Mouse (Mus musculus): Measurements from ENCODE around the gene Mfsd9.
A peak's percentile ranks its signal among the peaks of the same experiment; 100 is the strongest.
"Not testable (repeated sequence)": the region's sequence is repeated elsewhere in the genome, so short reads cannot be mapped to it uniquely, and the experiment has no call there.

Mfsd9 gene

GRCm38 (mm10) chr1:40776763-40777162 lies 13.7 kb downstream of the Mfsd9 start:
- no peak for DNase-seq

- DNase-seq = no peak
Observed at GRCm38 (mm10) chr1:40776102-40776501, 14.4 kb downstream of the Mfsd9 start.

DNA sequence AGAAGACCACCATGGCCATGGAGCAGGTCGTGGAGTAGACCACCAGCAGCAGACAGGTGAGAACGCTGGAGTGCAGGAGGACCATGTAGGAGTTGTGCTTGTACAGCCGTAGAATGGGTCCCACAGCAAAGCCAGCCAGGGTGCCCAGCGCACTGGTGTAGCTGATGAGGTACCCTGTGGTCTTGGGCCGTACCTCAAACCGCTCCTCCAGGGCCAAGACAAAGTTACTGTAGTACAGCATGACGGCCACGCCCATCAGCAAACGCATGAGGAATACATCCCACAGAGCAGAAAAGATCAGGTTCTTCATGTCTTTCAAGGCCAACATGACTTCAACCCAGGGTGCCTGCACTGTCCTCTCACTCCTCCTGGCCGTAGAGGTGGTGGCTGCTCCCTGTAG lies 16.4 kb downstream of the Mfsd9 start:
- DNase-seq = no peak

- DNase-seq = no peak
Observed at GRCm38 (mm10) chr1:40773234-40773633, 17.3 kb downstream of the Mfsd9 start.

DNA sequence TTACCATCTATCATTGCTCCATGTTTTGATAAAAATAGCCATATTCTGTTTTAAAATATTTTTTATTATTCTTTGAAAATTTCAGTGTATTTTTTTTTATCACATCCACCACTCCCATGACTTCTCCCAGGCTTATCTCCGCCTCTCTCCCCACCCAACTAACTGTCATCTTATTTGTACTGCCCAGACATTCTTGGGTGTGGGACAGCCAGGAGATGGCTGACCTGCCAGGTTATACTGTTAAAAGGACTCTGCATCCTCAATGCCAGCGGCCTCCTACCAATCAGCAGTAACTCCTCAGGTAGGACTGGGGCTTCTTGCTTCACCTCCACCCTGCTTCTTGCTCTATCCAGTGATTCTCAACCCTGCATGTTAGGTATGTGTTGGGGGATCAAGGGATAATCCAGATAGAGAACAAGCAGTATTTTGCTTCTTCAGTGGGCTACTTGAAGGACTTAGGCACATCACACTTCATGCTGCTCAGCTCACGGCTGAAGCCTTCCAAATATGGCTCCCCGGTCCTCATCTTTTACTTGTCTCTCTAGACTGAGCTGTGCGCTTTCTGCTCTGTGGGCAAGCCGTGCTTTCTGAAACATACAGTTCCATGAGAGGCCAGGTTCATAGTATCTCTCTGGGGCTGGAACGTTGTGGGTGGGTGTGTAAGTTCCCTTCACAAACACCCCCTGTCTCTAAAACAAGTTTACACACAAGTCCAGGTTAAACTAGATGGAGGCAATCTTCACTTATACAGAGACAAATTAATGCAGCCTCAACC lies 19.1 kb downstream of the Mfsd9 start:
- no peak for DNase-seq

- no peak for DNase-seq
Observed at GRCm38 (mm10) chr1:40769331-40769894, 21.1 kb downstream of the Mfsd9 start.

DNA sequence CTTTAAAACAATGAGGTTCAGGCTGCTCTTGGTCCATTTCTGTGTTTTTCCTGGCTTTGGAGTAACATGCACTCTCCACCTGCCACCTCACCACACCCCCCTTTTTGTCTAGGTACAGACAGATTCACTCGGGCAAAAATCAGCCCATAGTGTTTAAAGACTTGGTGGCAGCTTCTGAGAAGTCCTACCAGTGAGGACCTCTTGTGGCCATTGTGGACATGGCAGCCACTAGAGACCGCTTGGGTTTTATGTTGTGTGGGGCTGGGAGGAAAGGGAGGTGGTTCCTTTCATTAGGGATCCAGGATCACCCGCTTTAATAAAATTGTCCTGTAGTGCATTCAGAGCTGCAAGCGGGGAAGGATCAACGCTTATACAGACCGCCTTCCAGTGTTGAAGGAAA lies 21.9 kb downstream of the Mfsd9 start:
- DNase-seq = peak; percentile 9 to 19

GRCm38 (mm10) chr1:40767588-40767987 lies 22.9 kb downstream of the Mfsd9 start:
- DNase-seq = no peak

DNA sequence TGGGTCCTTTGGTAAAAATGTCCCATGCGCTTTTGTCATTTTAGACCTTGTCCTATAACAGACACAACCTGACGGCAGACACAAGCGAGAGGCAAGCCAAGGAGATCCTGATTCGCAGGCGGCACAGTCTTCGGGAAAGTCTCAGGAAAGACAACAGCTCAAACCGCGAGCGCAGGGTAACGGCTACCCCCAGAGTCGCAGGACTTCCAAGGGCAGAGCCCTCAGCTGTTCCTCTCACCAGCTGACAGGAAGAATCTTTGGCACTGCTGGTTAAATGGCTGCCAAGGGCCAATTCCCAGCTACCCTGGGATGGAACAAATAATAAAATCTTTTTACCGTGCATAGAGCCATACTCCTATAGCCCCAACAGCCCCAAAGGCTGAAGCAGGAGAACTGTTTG lies 25.0 kb downstream of the Mfsd9 start:
- no peak for DNase-seq

DNA sequence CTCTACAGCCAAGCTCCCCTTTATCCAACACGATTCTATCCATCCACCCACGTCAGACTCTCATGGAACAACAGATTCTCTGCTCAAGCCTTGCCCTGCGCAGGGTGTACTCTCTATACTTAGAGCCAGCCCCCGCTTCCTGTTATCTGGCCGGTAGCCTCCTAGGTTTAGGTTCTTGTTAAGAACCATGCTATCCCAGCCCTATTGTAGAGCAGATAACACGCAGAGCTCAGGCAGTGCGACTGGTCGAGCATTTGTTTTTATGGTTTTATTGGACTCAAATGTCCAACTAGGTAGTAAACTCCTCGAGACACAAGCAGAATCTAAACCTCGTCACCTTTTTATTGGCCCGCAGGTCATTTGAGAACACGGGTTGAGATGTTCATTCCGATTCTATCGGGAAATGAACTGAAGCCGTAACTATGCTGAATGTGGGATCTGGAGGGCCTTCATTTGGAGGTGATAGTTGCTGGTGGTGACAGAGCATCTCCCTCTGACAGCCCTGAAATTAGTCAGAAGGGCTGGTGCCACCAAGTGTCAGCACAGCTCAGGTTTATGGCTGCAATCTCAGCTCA lies 25.7 kb downstream of the Mfsd9 start:
- no peak for DNase-seq

DNA sequence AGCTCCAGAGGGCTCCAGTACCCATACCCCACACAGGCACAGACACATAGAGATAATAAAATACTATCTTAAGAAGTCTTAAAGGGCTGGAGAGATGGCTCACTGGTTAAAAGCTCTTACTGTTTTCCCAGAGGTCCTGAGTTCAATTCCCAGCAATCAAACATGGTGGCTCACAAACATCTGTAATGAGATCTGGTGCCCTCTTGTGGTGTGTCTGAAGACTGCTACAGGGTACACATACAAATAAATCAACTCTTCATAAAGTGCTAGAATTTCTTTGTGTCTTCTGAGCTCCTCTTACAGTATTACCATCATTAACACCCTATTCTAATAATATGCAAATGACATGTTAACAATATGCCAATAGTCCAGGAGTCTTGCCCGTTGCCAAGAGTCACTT lies 26.4 kb downstream of the Mfsd9 start:
- DNase-seq = no peak

DNA sequence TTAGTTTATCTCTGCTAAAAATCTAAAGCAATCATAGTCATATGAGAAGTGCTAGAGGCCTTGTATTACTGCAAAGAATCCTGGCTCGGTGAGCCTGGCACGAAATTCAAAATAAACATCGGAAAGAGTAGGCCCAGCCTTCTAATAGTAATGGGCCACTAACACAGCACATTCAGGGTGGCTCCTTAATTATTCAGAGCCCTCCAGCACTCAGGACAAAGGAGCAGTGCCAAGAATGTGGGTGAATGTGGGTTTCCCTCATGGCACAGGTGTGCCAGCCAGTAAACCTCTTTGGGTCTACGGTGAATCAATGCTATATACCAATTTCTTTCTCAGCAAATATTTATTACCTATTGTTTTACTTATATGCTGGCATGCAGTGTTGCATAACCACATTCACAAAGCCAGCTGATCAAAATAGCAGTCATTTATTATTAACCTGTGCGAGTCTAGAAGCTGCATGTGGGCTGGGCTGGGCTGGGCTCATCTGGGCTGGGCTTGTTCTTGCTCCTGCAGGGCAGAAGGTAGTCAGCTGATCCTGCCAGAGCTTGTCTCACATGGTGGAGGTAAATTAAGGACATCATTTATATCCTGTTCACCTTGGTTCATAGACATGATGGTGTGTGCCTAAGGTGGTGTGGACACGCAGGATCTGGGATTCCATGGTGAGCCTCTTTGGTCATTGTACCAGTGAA lies 30.6 kb downstream of the Mfsd9 start:
- DNase-seq = no peak

DNA sequence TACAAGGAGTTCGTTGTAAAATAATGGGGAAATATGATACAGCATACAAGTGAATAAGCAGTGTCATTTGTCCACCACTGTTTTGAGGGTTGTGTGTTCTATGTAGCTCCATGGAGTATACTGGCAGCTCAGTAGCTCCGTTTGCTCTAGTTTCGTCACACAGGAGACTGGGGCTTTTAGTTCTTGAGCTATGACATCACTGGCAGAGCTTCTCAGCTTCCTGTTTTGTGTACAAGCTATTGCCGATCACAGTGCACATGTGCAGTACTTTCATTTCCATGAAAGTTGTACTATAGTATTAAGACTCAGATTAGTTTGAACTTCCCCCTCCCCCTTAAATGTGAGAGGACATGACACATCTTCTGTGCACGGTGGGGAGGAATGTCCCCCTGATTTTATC lies 44.4 kb downstream of the Mfsd9 start:
- DNase-seq = no peak

GRCm38 (mm10) chr1:40740739-40741138 lies 49.7 kb downstream of the Mfsd9 start:
- DNase-seq = no peak

GRCm38 (mm10) chr1:40738246-40738645 lies 52.2 kb downstream of the Mfsd9 start:
- DNase-seq = not testable (repeated sequence)

- peak; percentile 4 to 14 for DNase-seq
Observed at GRCm38 (mm10) chr1:40737671-40738070, 52.8 kb downstream of the Mfsd9 start.

DNA sequence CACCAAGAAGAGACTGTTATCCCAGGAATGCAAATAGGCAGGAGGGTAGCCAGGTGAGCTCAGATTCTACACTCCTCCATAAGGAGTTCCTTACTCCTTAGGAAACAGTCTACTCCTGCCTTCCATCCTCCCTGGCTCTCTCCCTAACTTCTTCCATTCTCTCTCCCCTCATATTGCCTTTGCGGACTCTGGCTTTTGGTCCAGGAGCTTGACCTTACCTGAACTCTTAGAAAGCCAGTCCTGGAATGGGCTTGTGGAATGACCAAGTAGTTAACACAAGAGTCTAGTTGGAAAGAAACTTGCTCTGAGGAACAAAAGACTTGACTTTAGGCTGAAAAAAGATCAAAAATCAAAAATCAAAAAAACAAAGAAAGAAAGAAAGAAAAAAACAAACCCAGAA lies 61.9 kb downstream of the Mfsd9 start:
- DNase-seq = no peak

- no peak for DNase-seq
Observed at GRCm38 (mm10) chr1:40727404-40727803, 63.1 kb downstream of the Mfsd9 start.

- DNase-seq = no peak
Observed at GRCm38 (mm10) chr1:40726051-40726450, 64.4 kb downstream of the Mfsd9 start.
